8 mouse cellular contexts compared by ENCODE assay signal in genomic region chr11:36106639-36107038, GRCm38 (mm10).
DNase-seq lines count a peak whose midpoint lies in the region; ATAC-seq and TF ChIP-seq lines count a peak whose summit lies in the region.

No protein-coding gene starts in this region.

- DNase-seq in cerebellum, postnatal 10 days = peak; percentile 77 to 78
- DNase-seq in cerebellum, adult 2 months = no peak
- DNase-seq in ZHBTc4 (ENCODE audit: low read depth, low spot score) = peak; percentile 14
- DNase-seq in lung, postnatal 14 days = no peak
- no peak for DNase-seq in heart, postnatal 10 days

- H3K4me3 ChIP-seq in cerebellum, adult 2 months (replicated peaks; ENCODE audit: insufficient read depth, low read depth, low read length) = no peak overlapping the region
- H3K4me3 ChIP-seq in forebrain, embryonic 16.5 days (replicated peaks; ENCODE audit: low read length) = no peak overlapping the region
- H3K4me3 ChIP-seq in midbrain, embryonic 16.5 days (ENCODE audit: low read depth, low read length) = no peak overlapping the region
- no peak overlapping the region for H3K4me3 ChIP-seq in heart, embryonic 11.5 days (ENCODE audit: low read depth, low read length)

- intact Hi-C loops in heart, postnatal 10 days (cut with DNase I) = no loop called here

- 34% methylated on average over 10 of the region's 10 CpGs for WGBS in cerebellum, adult 2 months
- WGBS in forebrain, embryonic 16.5 days = 23% methylated on average over 10 of the region's 10 CpGs
- 15% methylated on average over 10 of the region's 10 CpGs for WGBS in midbrain, embryonic 16.5 days
- 38% methylated on average over 10 of the region's 10 CpGs for WGBS in heart, embryonic 11.5 days (ENCODE audit: insufficient replicate concordance)

- H3K27me3 ChIP-seq in cerebellum, adult 2 months (ENCODE audit: control insufficient read depth, insufficient read depth, low read length) = no peaks in the 10 kb centered on the region
- no peaks in the 10 kb centered on the region for H3K27me3 ChIP-seq in forebrain, embryonic 16.5 days (replicated peaks; ENCODE audit: control insufficient read depth, insufficient read depth, low read length)
- H3K27me3 ChIP-seq in midbrain, embryonic 16.5 days (ENCODE audit: control insufficient read depth, insufficient read depth, low read depth, low read length) = no peaks in the 10 kb centered on the region
- no peaks in the 10 kb centered on the region; the same call in 1 of the 2 replicates for H3K27me3 ChIP-seq in heart, embryonic 11.5 days (ENCODE audit: control insufficient read depth, insufficient read depth, low read length)

- H3K27ac ChIP-seq in cerebellum, adult 2 months (ENCODE audit: insufficient read depth, low read length) = no peak overlapping the region
- H3K27ac ChIP-seq in forebrain, embryonic 16.5 days (ENCODE audit: low read length) = no peak overlapping the region
- peak overlapping the region; percentile 64 for H3K27ac ChIP-seq in midbrain, embryonic 16.5 days (ENCODE audit: low read length)
- no peak overlapping the region for H3K27ac ChIP-seq in heart, embryonic 11.5 days (ENCODE audit: low read depth, low read length)

- no peak overlapping the region for H3K9ac ChIP-seq in forebrain, embryonic 16.5 days (replicated peaks; ENCODE audit: low read depth, low read length)
- no peak overlapping the region for H3K9ac ChIP-seq in midbrain, embryonic 16.5 days (ENCODE audit: low read depth, low read length)
- no peak overlapping the region for H3K9ac ChIP-seq in heart, embryonic 11.5 days (ENCODE audit: low read depth, low read length)

- no peak overlapping the region for H3K4me2 ChIP-seq in forebrain, embryonic 16.5 days (ENCODE audit: low read length)
- no peak overlapping the region for H3K4me2 ChIP-seq in midbrain, embryonic 16.5 days (ENCODE audit: low read length)
- no peak overlapping the region for H3K4me2 ChIP-seq in heart, embryonic 11.5 days

- no peaks in the 10 kb centered on the region for H3K4me1 ChIP-seq in cerebellum, adult 2 months (ENCODE audit: control insufficient read depth, insufficient read depth, low read length)
- peaks cover 28% of the 10 kb centered on the region for H3K4me1 ChIP-seq in forebrain, embryonic 16.5 days (replicated peaks; ENCODE audit: control insufficient read depth, insufficient read depth, low read length)
- H3K4me1 ChIP-seq in midbrain, embryonic 16.5 days (ENCODE audit: control insufficient read depth, insufficient read depth, low read length) = peaks cover 41% of the 10 kb centered on the region
- H3K4me1 ChIP-seq in heart, embryonic 11.5 days (ENCODE audit: control insufficient read depth, insufficient read depth, low read length) = no peaks in the 10 kb centered on the region

- no peak for TF ChIP-seq POLR2A in cerebellum, adult 2 months (IDR thresholded peaks at IDR 0.05; ENCODE audit: borderline replicate concordance, insufficient read depth, low read length)

- TF ChIP-seq CTCF in cerebellum, adult 2 months (IDR thresholded peaks at IDR 0.05; ENCODE audit: borderline replicate concordance, insufficient read depth, low read depth, low read length) = no peak

- H3K36me3 ChIP-seq in forebrain, embryonic 16.5 days (ENCODE audit: control insufficient read depth, insufficient read depth) = no peaks in the 10 kb centered on the region
- H3K36me3 ChIP-seq in midbrain, embryonic 16.5 days (ENCODE audit: control insufficient read depth, insufficient read depth, low read length) = no peaks in the 10 kb centered on the region
- no peaks in the 10 kb centered on the region for H3K36me3 ChIP-seq in heart, embryonic 11.5 days (ENCODE audit: control insufficient read depth, insufficient read depth, low read length)

- ATAC-seq in forebrain, embryonic 16.5 days = peak; percentile 54
- peak; percentile 77 for ATAC-seq in midbrain, embryonic 16.5 days
- no peak for ATAC-seq in heart, embryonic 11.5 days (replicated peaks; ENCODE audit: insufficient number of reproducible peaks, low FRiP score, low TSS enrichment)

- no peaks in the 10 kb centered on the region for H3K9me3 ChIP-seq in forebrain, embryonic 16.5 days (ENCODE audit: control insufficient read depth, low read length)
- no peaks in the 10 kb centered on the region for H3K9me3 ChIP-seq in midbrain, embryonic 16.5 days (replicated peaks; ENCODE audit: control insufficient read depth, low read length, poor library complexity, severe bottlenecking)
- H3K9me3 ChIP-seq in heart, embryonic 11.5 days (replicated peaks; ENCODE audit: control insufficient read depth, low read length) = no peaks in the 10 kb centered on the region

Comparison
In these comparisons a context has a peak if more than half of its experiments do, and no peak if none do; other contexts are left out.
1. DNase-seq: peak in cerebellum, postnatal 10 days (2 of 2) and ZHBTc4 (single experiment); none in cerebellum, adult 2 months (0 of 2), lung, postnatal 14 days (single experiment) and heart, postnatal 10 days (0 of 2).